Mouse (Mus musculus) embryonic facial prominence, embryonic 14.5 days (tissue): ENCODE measurements around the gene Vsir. TPM values are rescaled to one million over a fixed set of nuclear protein-coding genes. Genes with fewer than 3 reads are reported as not detected.
A peak's percentile ranks its signal among the peaks of the same experiment; 100 is the strongest.

Source experiments
- ATAC-seq: fragments of 200-750 bp; cut with Nextera tagmentation; 2 replicates; pipeline ENCODE4 v1.8.0; 2017; ENCODE audit warnings: low read depth, moderate number of reproducible peaks, moderate TSS enrichment
- DNase-seq: peaks from one replicate; pipeline ENCODE4 v3.0.0-alpha.2; 2015; ENCODE audit warnings: low spot score
- H3K27ac ChIP-seq: fragments of 300-500 bp; sonication (generic); replicated peaks from 2 replicates; pipeline ENCODE4 v1.5.1; 2014; ENCODE audit warnings: low read depth, mild to moderate bottlenecking, low read length, moderate library complexity
- H3K27me3 ChIP-seq: fragments of 300-500 bp; sonication (generic); replicated peaks from 2 replicates; pipeline ENCODE4 v1.6.1; 2014; ENCODE audit warnings: low read length; ENCODE audit not compliant: control insufficient read depth, insufficient read depth
- H3K36me3 ChIP-seq: fragments of 300-500 bp; sonication (generic); 2 replicates; pipeline ENCODE4 v1.6.1; 2014; ENCODE audit warnings: low read length, mixed read lengths; ENCODE audit not compliant: control insufficient read depth, insufficient read depth
- H3K4me1 ChIP-seq: fragments of 300-500 bp; sonication (generic); 2 replicates; pipeline ENCODE4 v1.6.1; 2014; ENCODE audit warnings: antibody characterized with exemption, low read length; ENCODE audit not compliant: control insufficient read depth, insufficient read depth
- H3K4me2 ChIP-seq: fragments of 300-500 bp; sonication (generic); 2 replicates; pipeline ENCODE4 v1.6.1; 2014; ENCODE audit warnings: low read depth, mild to moderate bottlenecking, low read length, moderate library complexity, mixed read lengths
- H3K4me3 ChIP-seq: fragments of 300-500 bp; sonication (generic); 2 replicates; pipeline ENCODE4 v1.5.1; 2014; ENCODE audit warnings: low read depth, mild to moderate bottlenecking, low read length
- H3K9ac ChIP-seq: fragments of 300-500 bp; sonication (generic); 2 replicates; pipeline ENCODE4 v1.6.1; 2014; ENCODE audit warnings: low read depth, mild to moderate bottlenecking, low read length, moderate library complexity, mixed read lengths
- H3K9me3 ChIP-seq: fragments of 300-500 bp; sonication (generic); 2 replicates; pipeline ENCODE4 v1.6.1; 2016; ENCODE audit warnings: low read length; ENCODE audit not compliant: control insufficient read depth
- WGBS: fragments of 180-500 bp; shearing (Covaris S2); extraction: QIAGEN DNeasy Blood & Tissue Kit; methylation state at CpG from one replicate; pipeline ENCODE4 v1.1.7; 2014; 5-methylcytosine and 5-hydroxymethylcytosine counted together
- polyA plus RNA-seq: library from polyadenylated mRNA; unstranded; fragments of >200 nt; fragmentation: Nextera tagmentation; extraction: Ambion mirVana; gene quantifications from 2 replicates; pipeline ENCODE4 v1.2.1, GENCODE M21; 2014

Vsir gene
- polyA plus RNA-seq, 1 experiment from 2014 or later: 5.5 TPM

DNA sequence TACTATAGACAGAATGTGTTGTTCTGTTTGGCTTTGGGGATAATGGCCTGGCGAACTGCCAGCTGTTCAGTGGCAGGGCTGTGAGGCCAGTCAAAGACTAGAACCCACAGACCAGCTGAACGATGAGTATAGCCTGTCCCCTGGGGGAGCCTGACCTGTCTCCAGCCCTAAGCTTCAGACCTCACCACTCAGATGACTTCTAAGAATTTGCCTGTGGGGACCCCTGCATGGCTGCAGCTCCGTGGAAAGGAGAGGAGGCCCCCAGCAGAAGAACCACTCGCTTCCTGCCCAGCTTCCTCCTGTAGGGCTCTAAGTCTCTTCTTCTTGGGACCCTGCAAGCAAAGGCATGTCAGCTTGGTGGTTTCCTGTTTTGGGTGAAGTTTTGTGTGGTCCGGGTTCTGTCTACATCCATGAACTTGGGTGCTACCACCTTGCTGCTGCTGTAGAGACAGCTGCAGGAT, 24.0 kb downstream of the Vsir start:
- H3K27ac ChIP-seq: no peak overlapping the region
- H3K9ac ChIP-seq: no peak overlapping the region
- no peak overlapping the region for H3K4me3 ChIP-seq
- H3K9me3 ChIP-seq: no peaks in the 10 kb centered on the region
- no peaks in the 10 kb centered on the region for H3K36me3 ChIP-seq
- 66% methylated on average over 5 of the region's 5 CpGs for WGBS
- peaks cover 8% of the 10 kb centered on the region for H3K4me1 ChIP-seq
- DNase-seq (no peak), ATAC-seq (no peak)
- no peak overlapping the region for H3K4me2 ChIP-seq
- no peaks in the 10 kb centered on the region for H3K27me3 ChIP-seq

DNA sequence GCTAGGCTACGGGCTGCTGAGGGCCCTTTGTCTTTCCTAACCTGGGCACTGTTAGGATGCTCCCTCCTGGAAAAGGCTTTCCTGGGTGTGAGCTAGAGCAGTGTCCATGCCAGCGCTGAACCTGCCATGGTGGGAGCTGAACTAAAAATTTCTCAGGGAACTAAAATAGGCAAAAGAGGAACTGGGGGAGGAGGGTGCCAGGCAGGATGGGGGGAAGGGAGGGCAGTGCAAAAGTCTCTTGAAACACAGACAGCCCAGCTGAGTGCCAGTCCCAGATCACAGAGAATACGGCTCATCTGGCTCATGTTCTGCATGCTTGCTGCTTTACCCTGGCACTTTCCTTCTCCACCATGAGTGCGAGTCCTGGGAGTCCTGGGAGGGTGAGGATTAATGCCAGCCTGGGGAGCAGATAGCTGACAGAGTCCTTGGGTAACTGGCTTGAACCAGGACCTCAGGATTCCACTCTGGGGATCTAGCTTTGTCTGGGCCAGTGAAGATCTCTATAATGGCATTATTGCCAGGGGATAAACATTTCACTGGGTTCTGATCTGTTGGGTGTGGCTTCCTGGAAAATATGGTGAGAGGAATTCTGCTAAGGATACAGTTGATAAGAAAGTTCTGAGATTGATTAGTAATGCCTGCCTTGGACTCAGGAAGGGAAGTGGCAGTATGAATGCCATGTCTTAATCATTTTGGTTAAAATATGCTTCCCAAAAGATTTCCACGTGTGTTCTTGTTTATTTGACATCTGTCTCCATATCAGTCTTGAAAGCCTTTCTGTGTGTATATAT, 25.1 kb downstream of the Vsir start:
- peaks cover 8% of the 10 kb centered on the region for H3K4me1 ChIP-seq
- H3K9me3 ChIP-seq: no peaks in the 10 kb centered on the region
- H3K4me3 ChIP-seq: no peak overlapping the region
- DNase-seq: no peak
- H3K27ac ChIP-seq: no peak overlapping the region
- H3K36me3 ChIP-seq: no peaks in the 10 kb centered on the region
- H3K4me2 ChIP-seq: no peak overlapping the region
- H3K9ac ChIP-seq: no peak overlapping the region
- no peak for ATAC-seq
- no peaks in the 10 kb centered on the region for H3K27me3 ChIP-seq
- WGBS: 67% methylated on average over 5 of the region's 5 CpGs

DNA sequence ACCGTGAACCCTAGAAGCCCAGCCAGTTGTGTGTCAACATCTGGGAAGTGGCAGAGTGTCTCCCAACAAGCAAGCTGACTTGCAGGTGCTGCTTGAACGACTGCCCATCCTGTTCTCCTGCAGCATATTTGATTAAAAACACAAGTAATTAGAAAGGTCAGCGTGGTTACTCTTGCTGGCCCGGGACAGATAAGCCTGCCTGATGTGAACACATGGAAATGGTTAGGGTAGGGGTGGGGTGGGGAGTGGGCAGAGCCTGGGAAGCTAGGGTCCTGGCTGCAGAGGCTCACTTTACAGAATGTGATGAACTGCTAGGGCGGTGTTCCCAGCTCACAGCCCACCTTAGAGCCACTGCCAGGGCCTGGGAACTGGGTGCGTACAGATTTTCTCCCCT, 26.9 kb downstream of the Vsir start:
- peaks cover 8% of the 10 kb centered on the region for H3K4me1 ChIP-seq
- H3K27me3 ChIP-seq: no peaks in the 10 kb centered on the region
- no peak overlapping the region for H3K27ac ChIP-seq
- H3K4me2 ChIP-seq: no peak overlapping the region
- no peaks in the 10 kb centered on the region for H3K36me3 ChIP-seq
- no peak overlapping the region for H3K9ac ChIP-seq
- H3K9me3 ChIP-seq: no peaks in the 10 kb centered on the region
- ATAC-seq (no peak), DNase-seq (no peak)
- 20% methylated on average over 5 of the region's 6 CpGs for WGBS
- no peak overlapping the region for H3K4me3 ChIP-seq

DNA sequence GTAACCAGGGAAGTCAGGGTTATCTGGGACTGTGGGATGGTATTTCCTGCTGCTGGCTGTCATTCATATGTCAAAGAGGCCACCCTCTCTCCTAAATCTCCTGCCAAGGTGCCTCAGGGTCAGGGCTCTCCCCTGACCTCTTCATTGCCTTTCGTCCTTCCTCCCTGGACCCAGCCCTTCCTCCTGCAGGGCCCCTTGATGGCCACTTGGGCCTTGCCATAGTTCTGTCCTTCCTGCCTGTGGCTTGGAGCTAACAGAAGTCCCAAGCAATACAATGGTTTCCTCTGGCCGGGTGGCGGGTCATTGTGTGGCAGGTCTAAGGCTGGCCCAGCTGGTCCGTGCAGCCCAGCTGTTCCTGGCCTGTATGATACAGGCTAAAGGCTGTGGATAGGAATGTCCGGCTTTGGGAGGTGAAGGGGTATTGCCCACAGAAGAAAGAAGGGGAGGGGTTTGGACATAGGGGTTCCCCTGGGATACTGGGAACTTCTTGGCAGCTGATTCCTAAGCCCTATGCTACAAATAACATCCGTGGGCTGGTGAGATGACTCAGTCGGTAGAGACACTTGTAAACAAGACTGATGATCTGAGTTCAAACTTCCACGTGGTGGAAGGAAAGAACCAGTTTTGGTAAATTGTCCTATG, 27.4 kb downstream of the Vsir start:
- no peak overlapping the region for H3K4me2 ChIP-seq
- H3K9ac ChIP-seq: no peak overlapping the region
- ATAC-seq (no peak), DNase-seq (no peak)
- peaks cover 8% of the 10 kb centered on the region for H3K4me1 ChIP-seq
- no peaks in the 10 kb centered on the region for H3K36me3 ChIP-seq
- H3K9me3 ChIP-seq: no peaks in the 10 kb centered on the region
- no peak overlapping the region for H3K4me3 ChIP-seq
- H3K27ac ChIP-seq: no peak overlapping the region
- WGBS: 46% methylated on average over 8 of the region's 8 CpGs
- no peaks in the 10 kb centered on the region for H3K27me3 ChIP-seq

DNA sequence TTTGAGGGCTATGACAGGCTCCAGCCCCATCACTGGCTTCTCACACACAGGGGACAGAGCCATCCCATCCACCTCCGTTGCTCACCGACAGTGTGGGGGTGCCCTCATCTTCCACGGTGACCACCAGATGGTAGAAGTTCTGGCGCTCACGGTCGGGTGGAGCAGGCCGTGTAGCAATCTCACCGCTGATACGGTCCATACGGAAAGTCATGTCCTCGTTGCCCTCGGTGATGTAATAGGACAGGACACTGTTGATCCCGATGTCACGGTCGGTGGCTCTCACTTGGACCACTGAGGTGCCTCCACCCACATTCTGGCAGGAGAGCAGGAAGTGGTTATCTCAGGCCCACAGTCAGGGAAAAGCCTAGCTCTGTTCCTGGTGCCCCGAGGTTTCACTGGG, 30.1 kb downstream of the Vsir start:
- ATAC-seq (no peak), DNase-seq (no peak)
- no peak overlapping the region for H3K4me3 ChIP-seq
- no peaks in the 10 kb centered on the region for H3K27me3 ChIP-seq
- no peak overlapping the region for H3K9ac ChIP-seq
- no peak overlapping the region for H3K27ac ChIP-seq
- H3K36me3 ChIP-seq: no peaks in the 10 kb centered on the region
- peaks cover 8% of the 10 kb centered on the region for H3K4me1 ChIP-seq
- H3K4me2 ChIP-seq: no peak overlapping the region
- 89% methylated on average over 16 of the region's 16 CpGs for WGBS
- no peaks in the 10 kb centered on the region for H3K9me3 ChIP-seq

DNA sequence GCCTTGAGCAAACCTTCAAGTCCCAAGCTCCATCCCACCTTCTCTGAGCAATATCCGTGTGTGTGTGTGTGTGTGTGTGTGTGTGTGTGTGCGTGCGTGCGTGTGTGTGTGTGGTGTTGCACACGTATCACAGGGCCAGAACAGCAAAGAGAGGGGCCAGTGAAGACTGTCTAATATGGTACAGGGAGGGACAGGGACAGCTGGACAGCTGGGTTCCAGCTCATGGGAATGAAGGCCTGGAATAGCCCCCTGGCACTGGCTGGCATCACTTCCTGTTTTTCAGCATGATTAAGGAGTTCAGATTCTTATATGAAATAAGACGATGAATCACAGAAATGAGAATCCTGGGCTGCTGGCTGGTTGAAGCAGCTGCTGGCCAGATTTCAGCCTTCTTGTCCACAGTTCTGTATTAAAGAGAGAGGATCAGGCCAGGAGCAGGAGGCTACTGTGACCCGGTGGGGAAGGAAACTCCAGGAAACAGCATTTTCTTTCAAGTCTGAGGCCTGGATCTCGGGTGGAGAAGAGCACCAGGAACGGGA, 32.8 kb downstream of the Vsir start:
- no peak overlapping the region for H3K4me3 ChIP-seq
- DNase-seq: no peak
- WGBS: 45% methylated on average over 5 of the region's 9 CpGs
- no peak for ATAC-seq
- H3K9me3 ChIP-seq: no peaks in the 10 kb centered on the region
- H3K36me3 ChIP-seq: no peaks in the 10 kb centered on the region
- no peak overlapping the region for H3K9ac ChIP-seq
- H3K27ac ChIP-seq: peak overlapping the region; percentile 33; the same call in 1 of the 2 replicates
- no peak overlapping the region for H3K4me2 ChIP-seq
- H3K4me1 ChIP-seq: no peaks in the 10 kb centered on the region
- H3K27me3 ChIP-seq: no peaks in the 10 kb centered on the region

DNA sequence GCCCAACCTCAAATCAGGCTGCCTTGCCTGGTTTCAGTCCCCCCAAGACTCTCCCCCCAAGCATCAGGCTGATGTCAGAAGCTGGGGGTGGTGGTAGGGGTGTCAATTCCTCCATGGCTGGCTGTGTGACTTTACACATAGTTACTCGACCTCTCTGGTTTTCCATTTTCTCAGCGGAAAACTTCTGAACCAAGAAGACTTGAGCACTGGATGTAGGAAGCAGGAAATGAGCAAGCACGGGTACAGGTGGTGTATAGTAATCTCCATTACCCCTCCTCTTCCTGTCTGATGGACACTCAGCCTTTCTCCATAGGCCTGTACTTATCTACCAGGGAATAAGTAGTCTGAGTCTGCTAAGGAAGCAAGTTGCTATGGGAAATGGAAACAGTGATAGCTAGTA, 33.6 kb downstream of the Vsir start:
- Histone ChIP-seq H3K4me3 (no peak overlapping the region), H3K27ac (0 out of 2 replicates have a peak overlapping the region, but pooled peaks have one; percentile 33), H3K9me3 (no peaks in the 10 kb centered on the region), H3K36me3 (no peaks in the 10 kb centered on the region), H3K4me2 (no peak overlapping the region), H3K9ac (no peak overlapping the region), H3K4me1 (no peaks in the 10 kb centered on the region), H3K27me3 (no peaks in the 10 kb centered on the region)
- ATAC-seq: no peak
- DNase-seq: no peak
- 70% methylated on average over 3 of the region's 3 CpGs for WGBS

DNA sequence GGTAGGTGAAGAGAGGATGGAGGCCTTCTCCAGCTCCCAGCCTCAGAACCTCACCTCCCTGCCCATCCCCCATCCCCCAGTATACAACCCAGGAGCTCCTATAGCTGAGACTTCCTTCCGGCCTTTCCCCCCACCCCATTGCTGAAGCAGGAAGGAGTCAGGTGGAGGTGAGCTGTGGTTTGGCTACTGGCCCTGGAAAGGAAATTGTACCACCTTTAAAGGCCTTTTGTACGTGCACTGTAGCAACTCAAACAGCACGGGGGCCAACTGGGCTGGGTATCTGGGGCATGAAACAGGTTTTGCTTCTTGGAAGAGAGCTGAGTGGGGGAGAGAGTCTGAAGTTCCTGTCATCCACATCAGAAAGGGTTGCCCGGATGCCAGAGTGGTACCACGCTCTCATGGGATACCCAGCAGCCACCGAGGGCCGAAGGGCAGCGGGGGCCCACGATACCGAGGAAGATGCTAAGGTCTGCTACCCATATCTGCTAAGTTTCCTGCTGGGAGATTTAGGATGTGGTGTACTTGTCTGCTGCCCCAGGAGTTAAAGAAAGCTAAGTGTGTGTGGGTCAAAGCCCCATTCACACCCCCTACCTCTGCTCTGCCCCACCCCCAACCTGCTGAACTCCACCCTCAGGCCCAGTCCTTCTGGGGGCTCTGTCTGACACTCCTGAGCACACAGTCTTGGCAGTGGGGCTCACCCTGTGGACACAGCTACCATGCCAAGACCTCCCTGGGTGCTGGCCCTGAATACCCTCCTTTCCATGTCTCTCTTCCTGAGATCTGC, 34.7 kb downstream of the Vsir start:
- Histone ChIP-seq H3K27me3 (no peaks in the 10 kb centered on the region), H3K27ac (peak overlapping the region; percentile 36), H3K4me2 (no peak overlapping the region), H3K4me3 (no peak overlapping the region), H3K4me1 (no peaks in the 10 kb centered on the region), H3K9ac (no peak overlapping the region), H3K9me3 (no peaks in the 10 kb centered on the region), H3K36me3 (no peaks in the 10 kb centered on the region)
- WGBS: 64% methylated on average over 10 of the region's 10 CpGs
- ATAC-seq: peak; percentile 73
- DNase-seq: peak; percentile 59
